Mouse (Mus musculus) erythroblast, embryonic 14.5 days (primary cell): ENCODE results near the gene Magea8.
"Not testable (repeated sequence)": the region's sequence is repeated elsewhere in the genome, so short reads cannot be mapped to it uniquely, and the experiment has no call there.

Experiments used
- GATA1 ChIP-seq: IDR thresholded peaks from 2 replicates; pipeline ENCODE4 v1.6.1; 2012; ENCODE audit warnings: low read length, inconsistent platforms, mixed read lengths
- TAL1 ChIP-seq: IDR thresholded peaks from 3 replicates; pipeline ENCODE4 v1.6.1; 2012; ENCODE audit warnings: low read length, inconsistent platforms, mixed read lengths

DNA sequence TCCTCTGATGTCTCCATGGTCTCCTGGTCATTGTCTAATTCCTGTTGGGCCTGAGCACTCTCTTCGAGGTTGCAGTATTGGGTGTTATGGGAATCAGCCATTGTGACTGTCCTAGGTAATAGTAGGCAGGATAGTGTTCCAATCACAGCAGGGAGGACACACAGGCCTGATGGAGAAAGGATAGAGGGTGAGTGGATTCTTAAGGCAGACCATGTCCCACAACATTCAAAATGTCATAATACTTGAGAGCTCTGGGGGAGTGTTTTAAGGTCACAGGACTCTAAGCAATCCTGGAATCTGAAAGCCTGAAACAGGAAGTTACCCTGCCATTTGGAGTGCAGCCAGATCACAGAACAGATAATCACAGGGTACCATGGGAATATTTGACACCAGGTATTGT is 46.2 kb downstream of the Magea8 start, which contains the start of gene Magea3:
- TF ChIP-seq TAL1, GATA1: not testable (repeated sequence)
